ENCODE assay signal across 21 mouse cellular contexts in genomic region chr4:12749874-12750273, GRCm38 (mm10).
"Had no signal": no experiment of that assay in that cellular context is flagged by ENCODE, and none has a peak within 500 bp of the region (broad histone marks: within the 10 kb centered on the region; RNA-seq: fewer than 3 reads in every experiment).

No protein-coding gene starts in this region.

- H3K9me3 ChIP-seq: heart, embryonic 10.5 days; heart, embryonic 12.5 days; hindbrain, embryonic 13.5 days; hindbrain, embryonic 15.5 days; limb, embryonic 13.5 days; limb, embryonic 15.5 days; liver, embryonic 12.5 days had no signal

- H3K27ac ChIP-seq: heart, embryonic 10.5 days; hindbrain, embryonic 13.5 days; hindbrain, embryonic 15.5 days; hindbrain, postnatal 0 days; limb, embryonic 13.5 days; limb, embryonic 15.5 days; liver, embryonic 12.5 days; liver, embryonic 14.5 days had no signal

- H3K4me3 ChIP-seq: heart, embryonic 10.5 days; heart, embryonic 12.5 days; hindbrain, embryonic 13.5 days; hindbrain, embryonic 15.5 days; limb, embryonic 13.5 days; limb, embryonic 15.5 days; liver, embryonic 12.5 days had no signal

- DNase-seq: gastrocnemius, postnatal 10 days; gastrocnemius, postnatal 25 days; heart, adult 18-20 months; heart, postnatal 14 days; heart, postnatal 36 days; kidney, adult 11 months; kidney, adult 8-10 months; kidney, postnatal 14 days; kidney, postnatal 36 days; layer of hippocampus, adult 9-11 months; layer of hippocampus, postnatal 36 days; left cerebral cortex, postnatal 4 days had no signal

- ATAC-seq: hindbrain, postnatal 0 days; liver, embryonic 12.5 days had no signal

- H3K27me3 ChIP-seq: heart, embryonic 12.5 days; hindbrain, embryonic 13.5 days; hindbrain, embryonic 15.5 days; limb, embryonic 13.5 days; limb, embryonic 15.5 days; liver, embryonic 12.5 days had no signal

- H3K36me3 ChIP-seq: heart, embryonic 10.5 days; heart, embryonic 12.5 days; hindbrain, embryonic 13.5 days; hindbrain, embryonic 15.5 days; limb, embryonic 13.5 days; limb, embryonic 15.5 days; liver, embryonic 12.5 days had no signal

- H3K4me1 ChIP-seq: heart, embryonic 10.5 days; heart, embryonic 12.5 days; hindbrain, embryonic 13.5 days; hindbrain, embryonic 15.5 days; limb, embryonic 13.5 days; limb, embryonic 15.5 days; liver, embryonic 12.5 days had no signal

- H3K9ac ChIP-seq: heart, embryonic 12.5 days; hindbrain, embryonic 13.5 days; hindbrain, embryonic 15.5 days; limb, embryonic 13.5 days; limb, embryonic 15.5 days; liver, embryonic 12.5 days; liver, embryonic 14.5 days had no signal

- H3K4me2 ChIP-seq: heart, embryonic 12.5 days; hindbrain, embryonic 13.5 days; hindbrain, embryonic 15.5 days; limb, embryonic 13.5 days; limb, embryonic 15.5 days; liver, embryonic 12.5 days had no signal
